In the genomic region with DNA sequence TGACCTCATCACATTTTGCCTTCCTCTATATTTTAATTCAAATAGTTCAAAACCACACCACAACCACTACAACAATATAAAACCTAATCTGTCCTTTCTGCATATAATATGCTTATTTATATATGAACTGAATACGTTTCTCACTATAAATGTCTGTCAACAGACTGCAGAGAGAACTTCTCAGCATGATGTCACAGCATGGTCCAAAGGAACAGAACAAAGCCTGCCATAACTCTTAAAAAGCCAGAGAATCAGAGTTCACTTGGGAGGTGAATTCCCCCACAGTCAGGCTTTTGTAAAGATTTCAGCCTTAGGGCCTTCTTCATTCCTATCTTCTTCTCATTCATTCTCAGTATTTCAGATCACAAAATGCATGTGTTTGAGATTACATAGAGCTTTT, we compare ENCODE assay signal across 23 mouse cellular contexts.
A peak's percentile ranks its signal among the peaks of the same experiment; 100 is the strongest.
DNase-seq lines count a peak whose midpoint lies in the region; ATAC-seq lines count a peak whose summit lies in the region.
"Had no signal": no experiment of that assay in that cellular context is flagged by ENCODE, and none has a peak within 500 bp of the region (broad histone marks: within the 10 kb centered on the region; RNA-seq: fewer than 3 reads in every experiment).

No protein-coding gene starts in this region.

- no peaks in the 10 kb centered on the region for H3K4me1 ChIP-seq in embryonic facial prominence, embryonic 14.5 days (ENCODE audit: control insufficient read depth, insufficient read depth, low read length)
- H3K4me1 ChIP-seq in embryonic facial prominence, embryonic 10.5 days: no peaks in the 10 kb centered on the region
- H3K4me1 ChIP-seq in intestine, embryonic 15.5 days (replicated peaks): no peaks in the 10 kb centered on the region
- H3K4me1 ChIP-seq: embryonic facial prominence, embryonic 13.5 days; hindbrain, embryonic 15.5 days; limb, embryonic 10.5 days; neural tube, embryonic 15.5 days had no signal

- no peaks in the 10 kb centered on the region for H3K27me3 ChIP-seq in embryonic facial prominence, embryonic 14.5 days (replicated peaks; ENCODE audit: control insufficient read depth, insufficient read depth, low read length)
- no peaks in the 10 kb centered on the region for H3K27me3 ChIP-seq in embryonic facial prominence, embryonic 10.5 days (replicated peaks; ENCODE audit: low read depth, poor library complexity, severe bottlenecking)
- no peaks in the 10 kb centered on the region for H3K27me3 ChIP-seq in intestine, embryonic 15.5 days (replicated peaks)
- H3K27me3 ChIP-seq: embryonic facial prominence, embryonic 13.5 days; hindbrain, embryonic 15.5 days; neural tube, embryonic 15.5 days had no signal

- DNase-seq in embryonic facial prominence, embryonic 14.5 days (ENCODE audit: low spot score): peak; percentile 4
- no peak for DNase-seq in embryonic facial prominence, embryonic 10.5 days (ENCODE audit: low spot score)
- peak; percentile 34 to 40 for DNase-seq in cerebellum, adult 18-20 months
- DNase-seq in cerebellum, postnatal 25 days: peak; percentile 38 to 40
- DNase-seq in ovary, adult 18-20 months (ENCODE audit: low spot score): no peak
- DNase-seq: adrenal gland, postnatal 36 days; forebrain, postnatal 0 days; kidney, postnatal 4 days; layer of hippocampus, adult 9-11 months; liver, postnatal 0 days; lung, postnatal 10 days; right cerebral cortex, postnatal 4 days; thymus, adult 2 months had no signal

- no peak overlapping the region for H3K27ac ChIP-seq in embryonic facial prominence, embryonic 14.5 days (replicated peaks; ENCODE audit: low read depth, low read length)
- H3K27ac ChIP-seq in embryonic facial prominence, embryonic 10.5 days (replicated peaks): no peak overlapping the region
- H3K27ac ChIP-seq in intestine, embryonic 15.5 days: no peak overlapping the region
- H3K27ac ChIP-seq: embryonic facial prominence, embryonic 13.5 days; hindbrain, embryonic 15.5 days; limb, embryonic 10.5 days; neural tube, embryonic 15.5 days had no signal

- WGBS in embryonic facial prominence, embryonic 14.5 days: 14% methylated on average over 1 of the region's 1 CpGs
- WGBS in embryonic facial prominence, embryonic 10.5 days: 22% methylated on average over 1 of the region's 1 CpGs
- 54% methylated on average over 1 of the region's 1 CpGs for WGBS in intestine, embryonic 15.5 days

- no peaks in the 10 kb centered on the region for H3K36me3 ChIP-seq in embryonic facial prominence, embryonic 14.5 days (ENCODE audit: control insufficient read depth, insufficient read depth, low read length)
- no peaks in the 10 kb centered on the region for H3K36me3 ChIP-seq in embryonic facial prominence, embryonic 10.5 days (replicated peaks)
- no peaks in the 10 kb centered on the region for H3K36me3 ChIP-seq in intestine, embryonic 15.5 days
- H3K36me3 ChIP-seq: embryonic facial prominence, embryonic 13.5 days; G1E; hindbrain, embryonic 15.5 days; limb, embryonic 10.5 days; neural tube, embryonic 15.5 days had no signal

- no peak overlapping the region for H3K4me3 ChIP-seq in embryonic facial prominence, embryonic 14.5 days (ENCODE audit: low read depth, low read length)
- no peak overlapping the region for H3K4me3 ChIP-seq in embryonic facial prominence, embryonic 10.5 days
- no peak overlapping the region for H3K4me3 ChIP-seq in intestine, embryonic 15.5 days (replicated peaks)
- H3K4me3 ChIP-seq: embryonic facial prominence, embryonic 13.5 days; hindbrain, embryonic 15.5 days; limb, embryonic 10.5 days; neural tube, embryonic 15.5 days had no signal

- ATAC-seq in embryonic facial prominence, embryonic 14.5 days (ENCODE audit: low read depth): no peak
- ATAC-seq in granulocyte monocyte progenitor cell, adult 5-6 weeks (replicated peaks; ENCODE audit: poor library complexity, severe bottlenecking): no peak
- ATAC-seq in intestine, embryonic 15.5 days: no peak
- ATAC-seq: forebrain, postnatal 0 days; intestine, embryonic 16.5 days; liver, postnatal 0 days; midbrain, embryonic 16.5 days had no signal

- no peaks in the 10 kb centered on the region for H3K9me3 ChIP-seq in embryonic facial prominence, embryonic 14.5 days (ENCODE audit: control insufficient read depth, low read length)
- H3K9me3 ChIP-seq in embryonic facial prominence, embryonic 10.5 days: no peaks in the 10 kb centered on the region
- no peaks in the 10 kb centered on the region for H3K9me3 ChIP-seq in intestine, embryonic 15.5 days
- H3K9me3 ChIP-seq: embryonic facial prominence, embryonic 13.5 days; G1E; hindbrain, embryonic 15.5 days; limb, embryonic 10.5 days; neural tube, embryonic 15.5 days had no signal

- no peak overlapping the region for H3K9ac ChIP-seq in embryonic facial prominence, embryonic 14.5 days (ENCODE audit: low read depth, low read length)
- no peak overlapping the region for H3K9ac ChIP-seq in intestine, embryonic 15.5 days
- H3K9ac ChIP-seq: embryonic facial prominence, embryonic 13.5 days; forebrain, postnatal 0 days; hindbrain, embryonic 15.5 days; liver, postnatal 0 days; neural tube, embryonic 15.5 days had no signal

- no peak overlapping the region for H3K4me2 ChIP-seq in embryonic facial prominence, embryonic 14.5 days (ENCODE audit: low read depth, low read length)
- no peak overlapping the region for H3K4me2 ChIP-seq in intestine, embryonic 15.5 days (replicated peaks)
- H3K4me2 ChIP-seq: embryonic facial prominence, embryonic 13.5 days; heart, embryonic 11.5 days; hindbrain, embryonic 15.5 days; neural tube, embryonic 15.5 days had no signal

Comparison
In these comparisons a context has a peak if more than half of its experiments do, and no peak if none do; other contexts are left out.
1. DNase-seq: peak in embryonic facial prominence, embryonic 14.5 days (single experiment), cerebellum, adult 18-20 months (2 of 2) and cerebellum, postnatal 25 days (2 of 2); none in embryonic facial prominence, embryonic 10.5 days (single experiment) and ovary, adult 18-20 months (single experiment).